Mouse (Mus musculus) midbrain, embryonic 13.5 days (tissue): ENCODE measurements around the gene Jsrp1. TPM values are rescaled to one million over a fixed set of nuclear protein-coding genes. Genes with fewer than 3 reads are reported as not detected.
A peak's percentile ranks its signal among the peaks of the same experiment; 100 is the strongest.

Source experiments
- ATAC-seq: fragments of 200-750 bp; cut with Nextera tagmentation; 2 replicates; pipeline ENCODE4 v1.8.0; 2017; ENCODE audit warnings: mild to moderate bottlenecking, moderate TSS enrichment, moderate library complexity
- H3K27ac ChIP-seq: fragments of 300-500 bp; sonication (generic); 2 replicates; pipeline ENCODE4 v1.5.1; 2015; ENCODE audit warnings: inconsistent platforms, mild to moderate bottlenecking, moderate library complexity
- H3K27me3 ChIP-seq: fragments of 300-500 bp; sonication (generic); 2 replicates; pipeline ENCODE4 v1.6.1; 2015; ENCODE audit warnings: mild to moderate bottlenecking, inconsistent platforms
- H3K36me3 ChIP-seq: fragments of 300-500 bp; sonication (generic); 2 replicates; pipeline ENCODE4 v1.6.1; 2015; ENCODE audit warnings: mild to moderate bottlenecking, inconsistent platforms
- H3K4me1 ChIP-seq: fragments of 300-500 bp; sonication (generic); replicated peaks from 2 replicates; pipeline ENCODE4 v1.6.1; 2015; ENCODE audit warnings: inconsistent platforms
- H3K4me2 ChIP-seq: fragments of 300-500 bp; sonication (generic); replicated peaks from 2 replicates; pipeline ENCODE4 v1.6.1; 2015; ENCODE audit warnings: moderate library complexity, mild to moderate bottlenecking, inconsistent platforms
- H3K4me3 ChIP-seq: fragments of 300-500 bp; sonication (generic); replicated peaks from 2 replicates; pipeline ENCODE4 v1.5.1; 2015; ENCODE audit warnings: mild to moderate bottlenecking, inconsistent platforms
- H3K9ac ChIP-seq: fragments of 300-500 bp; sonication (generic); replicated peaks from 2 replicates; pipeline ENCODE4 v1.6.1; 2015; ENCODE audit warnings: mild to moderate bottlenecking, inconsistent platforms
- H3K9me3 ChIP-seq: fragments of 300-500 bp; sonication (generic); 2 replicates; pipeline ENCODE4 v1.6.1; 2016; ENCODE audit warnings: mild to moderate bottlenecking, inconsistent platforms
- WGBS: fragments of 180-500 bp; shearing (Covaris S2); methylation state at CpG from one replicate; pipeline ENCODE4 v1.1.7; 2015; 5-methylcytosine and 5-hydroxymethylcytosine counted together
- polyA plus RNA-seq: library from polyadenylated mRNA; unstranded; fragments of >200 nt; fragmentation: Nextera tagmentation; extraction: Ambion mirVana; gene quantifications from 2 replicates; pipeline ENCODE4 v1.2.1, GENCODE M21; 2015

Jsrp1 gene
- polyA plus RNA-seq, 1 experiment from 2014 or later = 0.28 TPM

DNA sequence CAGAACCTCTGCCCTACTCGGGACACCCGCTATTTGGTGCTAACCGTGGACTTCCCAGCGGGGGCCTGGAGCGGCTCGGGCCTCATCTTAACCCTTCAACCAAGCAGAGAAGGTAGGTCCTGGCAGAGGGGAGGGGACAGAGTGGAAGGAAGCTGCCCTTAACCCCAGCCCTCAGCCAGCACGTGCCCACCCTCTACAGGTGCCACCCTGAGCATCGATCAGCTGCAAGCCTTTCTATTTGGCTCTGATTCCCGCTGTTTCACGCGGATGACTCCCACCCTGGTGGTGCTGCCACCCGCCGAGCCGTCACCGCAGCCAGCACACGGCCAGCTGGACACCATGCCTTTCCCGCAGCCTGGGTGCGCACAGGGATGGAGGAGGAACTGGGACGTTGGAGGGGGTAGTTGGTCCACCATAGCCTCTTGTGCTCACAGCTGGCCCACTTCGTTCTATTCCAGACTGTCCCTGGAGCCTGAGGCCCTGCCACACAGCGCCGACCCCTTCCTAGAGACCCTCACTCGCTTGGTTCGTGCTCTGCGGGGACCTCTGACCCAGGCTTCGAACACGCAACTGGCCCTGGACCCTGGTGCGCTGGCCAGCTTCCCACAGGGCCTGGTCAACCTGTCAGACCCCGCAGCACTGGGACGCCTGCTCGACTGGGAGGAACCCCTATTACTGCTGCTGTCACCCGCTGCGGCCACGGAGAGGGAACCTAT is 6.8 kb downstream of the Jsrp1 start:
- no peaks in the 10 kb centered on the region for H3K9me3 ChIP-seq
- H3K36me3 ChIP-seq = peaks cover 40% of the 10 kb centered on the region
- H3K27ac ChIP-seq = peak overlapping the region; percentile 87
- ATAC-seq = peak; percentile 8; the same call in 1 of the 2 replicates
- WGBS = 37% methylated on average over 34 of the region's 34 CpGs
- peak overlapping the region; percentile 84 for H3K4me2 ChIP-seq
- H3K9ac ChIP-seq = peak overlapping the region; percentile 78
- H3K4me3 ChIP-seq = peak overlapping the region; percentile 46
- H3K4me1 ChIP-seq = peaks cover 45% of the 10 kb centered on the region
- H3K27me3 ChIP-seq = peaks cover 56% of the 10 kb centered on the region

DNA sequence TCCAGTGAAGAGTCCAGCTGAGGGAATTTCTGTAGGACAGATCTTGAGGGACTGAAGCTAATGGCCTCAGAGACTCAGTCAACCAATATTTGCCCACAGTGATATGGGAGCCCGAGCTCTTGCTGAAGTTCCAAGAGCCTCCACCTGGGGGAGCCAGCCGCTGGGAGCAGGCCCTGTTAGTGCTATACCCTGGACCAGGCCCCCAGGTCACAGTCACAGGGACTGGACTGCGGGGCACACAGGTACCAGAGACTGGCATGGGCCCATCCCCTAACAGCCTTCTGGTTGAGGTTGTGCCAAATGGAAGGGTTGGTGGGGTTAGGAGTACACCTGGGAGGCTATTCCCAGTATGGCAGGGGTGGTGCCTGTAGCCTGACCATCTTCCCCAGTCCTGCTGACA is 7.4 kb downstream of the Jsrp1 start:
- 25% methylated on average over 3 of the region's 3 CpGs for WGBS

DNA sequence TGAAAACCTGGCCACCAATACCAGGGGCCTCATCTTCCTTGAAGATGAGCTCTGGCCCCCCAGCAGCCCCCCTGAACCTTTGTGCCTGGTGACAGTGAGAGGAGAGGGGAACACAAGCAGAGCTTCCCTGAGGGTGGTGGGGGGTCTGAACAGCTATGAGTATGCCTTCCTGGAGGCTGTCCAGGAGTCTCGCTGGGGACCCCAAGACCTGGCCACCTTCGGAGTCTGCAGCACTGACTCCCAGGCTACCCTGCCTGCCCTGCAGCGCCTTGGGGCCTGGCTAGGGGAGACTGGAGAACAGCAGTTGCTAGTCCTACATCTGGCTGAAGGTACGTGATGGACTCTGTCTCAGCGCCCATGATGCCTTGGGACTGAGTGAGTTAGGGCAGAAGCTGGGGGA is 8.0 kb downstream of the Jsrp1 start:
- no peak overlapping the region for H3K27ac ChIP-seq
- no peak overlapping the region for H3K4me3 ChIP-seq
- peaks cover 47% of the 10 kb centered on the region for H3K4me1 ChIP-seq
- no peak overlapping the region for H3K4me2 ChIP-seq
- H3K27me3 ChIP-seq = peaks cover 46% of the 10 kb centered on the region
- peaks cover 46% of the 10 kb centered on the region for H3K36me3 ChIP-seq
- ATAC-seq = no peak
- H3K9ac ChIP-seq = 0 out of 2 replicates have a peak overlapping the region, but pooled peaks have one; percentile 19
- no peaks in the 10 kb centered on the region for H3K9me3 ChIP-seq
- WGBS = 78% methylated on average over 5 of the region's 5 CpGs

More for the DNA sequence above, 7.4 kb downstream of the Jsrp1 start:
- no peaks in the 10 kb centered on the region for H3K9me3 ChIP-seq
- peak; percentile 41 for ATAC-seq
- H3K36me3 ChIP-seq = peaks cover 46% of the 10 kb centered on the region
- peak overlapping the region; percentile 78; the same call in 1 of the 2 replicates for H3K9ac ChIP-seq
- no peak overlapping the region for H3K27ac ChIP-seq
- H3K27me3 ChIP-seq = peaks cover 52% of the 10 kb centered on the region
- 0 out of 2 replicates have a peak overlapping the region, but pooled peaks have one; percentile 46 for H3K4me3 ChIP-seq
- H3K4me2 ChIP-seq = peak overlapping the region; percentile 84; the same call in 1 of the 2 replicates
- H3K4me1 ChIP-seq = peaks cover 45% of the 10 kb centered on the region

DNA sequence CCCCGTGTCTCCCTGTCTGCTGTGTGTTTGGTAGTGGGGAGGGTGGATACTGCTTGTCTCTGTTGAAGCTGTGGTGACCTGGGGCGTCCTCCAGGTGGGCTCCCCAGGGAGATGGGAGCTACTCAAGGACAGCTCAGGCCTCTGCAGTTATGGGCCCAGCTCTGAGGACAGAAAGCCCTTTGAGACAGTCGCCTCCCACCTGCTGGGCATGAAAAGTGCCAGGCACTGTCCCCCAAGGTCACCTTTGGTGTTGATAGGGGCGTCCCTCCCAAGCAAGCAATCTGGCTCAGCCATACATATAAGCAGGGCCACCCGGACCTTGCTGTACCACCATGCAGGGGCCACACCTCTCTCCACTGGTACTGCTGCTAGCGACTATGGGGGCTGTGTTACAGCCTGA is 8.4 kb downstream of the Jsrp1 start, which contains the start of gene Amh:
TSS of gene Amh (plus strand) at position 328 of the 400 bp plus-strand sequence.
- H3K36me3 ChIP-seq = peaks cover 46% of the 10 kb centered on the region
- WGBS = 73% methylated on average over 6 of the region's 6 CpGs

DNA sequence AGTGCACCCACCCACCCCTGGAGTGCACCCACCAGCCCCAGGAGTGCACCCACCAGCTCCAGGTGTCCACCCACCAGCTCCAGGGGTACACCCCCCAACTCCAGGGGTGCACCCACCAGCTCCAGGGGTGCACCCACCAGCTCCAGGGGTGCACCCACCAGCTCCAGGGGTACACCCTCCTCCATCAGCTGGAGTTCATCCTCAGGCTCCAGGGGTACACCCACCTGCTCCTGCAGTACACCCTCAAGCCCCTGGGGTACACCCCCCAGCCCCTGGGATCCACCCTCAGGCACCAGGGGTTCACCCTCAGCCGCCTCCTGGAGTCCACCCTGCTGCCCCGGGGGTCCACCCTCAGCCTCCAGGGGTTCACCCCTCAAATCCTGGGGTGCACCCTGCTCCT is 9.0 kb downstream of the Jsrp1 start:
- Histone ChIP-seq H3K4me2 (no peak overlapping the region), H3K27me3 (peaks cover 36% of the 10 kb centered on the region), H3K9ac (no peak overlapping the region), H3K27ac (no peak overlapping the region), H3K36me3 (peaks cover 46% of the 10 kb centered on the region), H3K4me3 (no peak overlapping the region), H3K9me3 (no peaks in the 10 kb centered on the region), H3K4me1 (peaks cover 50% of the 10 kb centered on the region)
- ATAC-seq = no peak
- 97% methylated on average over 2 of the region's 2 CpGs for WGBS

More for the DNA sequence above, 8.4 kb downstream of the Jsrp1 start, which contains the start of gene Amh:
- Histone ChIP-seq H3K9me3 (no peaks in the 10 kb centered on the region), H3K4me2 (0 out of 2 replicates have a peak within 1 kb of the TSS, but pooled peaks have one; percentile 84), H3K27me3 (peaks cover 42% of the 10 kb centered on the region), H3K27ac (no peak within 1 kb of the TSS), H3K9ac (peak within 1 kb of the TSS; percentile 78; the same call in 1 of the 2 replicates), H3K4me1 (peaks cover 47% of the 10 kb centered on the region), H3K4me3 (0 out of 2 replicates have a peak within 1 kb of the TSS, but pooled peaks have one; percentile 46)
- no peak for ATAC-seq

DNA sequence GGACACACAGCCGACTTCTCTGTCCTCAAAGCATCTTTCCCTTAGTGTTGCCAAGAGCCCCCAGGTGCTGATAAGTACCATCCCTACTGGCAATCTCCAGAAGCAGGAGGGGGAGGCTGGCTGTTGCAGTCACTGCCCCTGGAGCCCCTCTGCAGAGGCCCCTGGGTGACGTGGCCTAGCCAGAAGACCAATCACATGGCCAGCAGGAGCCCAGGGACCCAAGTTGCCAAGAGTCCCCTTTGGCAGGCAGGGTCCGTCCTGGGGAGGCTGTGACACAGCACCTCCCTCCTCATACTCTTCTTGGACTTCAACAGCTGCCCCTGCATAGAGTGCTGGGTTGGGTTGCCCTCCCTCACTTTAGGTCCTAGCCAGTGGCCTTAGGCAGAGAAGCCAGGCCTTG is 10.3 kb downstream of the Jsrp1 start:
- H3K4me1 ChIP-seq = peaks cover 40% of the 10 kb centered on the region
- whole genome bisulfite sequencing = 90% methylated on average over 3 of the region's 3 CpGs
- no peak overlapping the region for H3K4me3 ChIP-seq
- no peak overlapping the region for H3K4me2 ChIP-seq
- H3K27me3 ChIP-seq = peaks cover 23% of the 10 kb centered on the region
- H3K36me3 ChIP-seq = peaks cover 46% of the 10 kb centered on the region
- H3K9me3 ChIP-seq = no peaks in the 10 kb centered on the region
- no peak overlapping the region for H3K27ac ChIP-seq
- H3K9ac ChIP-seq = no peak overlapping the region
- no peak for ATAC-seq

DNA sequence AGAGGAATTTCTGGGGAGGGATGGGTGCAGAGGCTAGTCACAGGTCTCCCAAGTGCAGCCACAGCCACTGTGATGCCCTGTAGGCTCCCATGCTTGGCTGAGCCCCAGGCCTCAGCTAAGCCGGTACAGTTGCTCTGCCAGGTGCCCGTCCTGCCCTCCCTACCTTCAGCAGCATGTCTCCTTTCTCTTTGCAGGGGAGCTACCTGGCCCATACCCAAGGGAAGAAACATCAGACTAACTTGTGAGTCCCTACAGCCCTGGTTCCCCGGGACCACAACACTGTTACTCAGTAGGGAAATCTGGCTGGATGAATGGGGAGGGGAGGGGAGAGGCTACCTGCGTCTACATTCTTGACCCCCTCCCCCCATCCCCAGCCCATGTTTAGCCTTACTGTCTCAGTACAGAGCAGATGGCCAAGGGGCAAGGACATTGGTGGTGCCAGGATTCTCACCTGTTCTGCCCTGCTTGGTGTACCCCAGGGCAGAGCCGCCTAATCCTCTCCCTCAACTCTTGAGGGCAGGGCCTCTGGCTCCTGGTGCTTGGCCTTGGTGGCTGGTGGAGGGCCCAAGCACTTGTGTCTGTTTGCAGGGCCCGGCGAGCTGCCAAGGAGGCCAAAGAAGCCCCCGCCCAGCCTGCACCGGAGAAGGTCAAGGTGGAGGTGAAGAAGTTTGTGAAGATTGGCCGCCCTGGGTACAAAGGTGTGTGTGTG is 10.9 kb downstream of the Jsrp1 start:
- Histone ChIP-seq H3K9ac (no peak overlapping the region), H3K4me1 (peaks cover 35% of the 10 kb centered on the region), H3K4me2 (no peak overlapping the region), H3K9me3 (no peaks in the 10 kb centered on the region), H3K4me3 (no peak overlapping the region), H3K36me3 (peaks cover 46% of the 10 kb centered on the region), H3K27ac (no peak overlapping the region), H3K27me3 (peaks cover 22% of the 10 kb centered on the region)
- 91% methylated on average over 10 of the region's 10 CpGs for WGBS
- ATAC-seq = no peak

DNA sequence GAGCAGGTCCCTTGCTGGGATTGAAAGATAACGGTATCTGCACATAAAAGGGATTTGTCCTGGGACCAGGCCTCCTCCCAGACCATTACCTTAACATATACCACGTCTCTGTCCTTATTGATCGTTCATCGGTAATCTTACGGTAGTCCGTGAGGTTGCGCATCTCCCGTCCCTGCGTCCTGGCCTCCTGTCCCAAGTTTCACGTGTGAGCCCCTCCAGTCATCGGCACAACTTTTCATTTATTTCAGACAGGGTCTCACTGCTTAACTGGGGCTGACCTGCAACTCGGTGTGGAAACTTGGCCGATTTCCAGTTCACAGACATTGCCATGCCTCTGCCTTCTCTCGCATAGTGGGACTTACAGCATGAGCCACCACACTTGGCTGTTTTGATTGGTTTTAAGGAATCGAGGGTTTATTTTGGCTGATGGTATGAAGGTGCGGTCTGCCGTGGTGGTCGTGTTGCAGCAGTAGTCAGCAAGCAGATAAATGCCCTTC is 14.2 kb downstream of the Jsrp1 start:
- 3% methylated on average over 18 of the region's 18 CpGs for WGBS
- no peak for ATAC-seq

DNA sequence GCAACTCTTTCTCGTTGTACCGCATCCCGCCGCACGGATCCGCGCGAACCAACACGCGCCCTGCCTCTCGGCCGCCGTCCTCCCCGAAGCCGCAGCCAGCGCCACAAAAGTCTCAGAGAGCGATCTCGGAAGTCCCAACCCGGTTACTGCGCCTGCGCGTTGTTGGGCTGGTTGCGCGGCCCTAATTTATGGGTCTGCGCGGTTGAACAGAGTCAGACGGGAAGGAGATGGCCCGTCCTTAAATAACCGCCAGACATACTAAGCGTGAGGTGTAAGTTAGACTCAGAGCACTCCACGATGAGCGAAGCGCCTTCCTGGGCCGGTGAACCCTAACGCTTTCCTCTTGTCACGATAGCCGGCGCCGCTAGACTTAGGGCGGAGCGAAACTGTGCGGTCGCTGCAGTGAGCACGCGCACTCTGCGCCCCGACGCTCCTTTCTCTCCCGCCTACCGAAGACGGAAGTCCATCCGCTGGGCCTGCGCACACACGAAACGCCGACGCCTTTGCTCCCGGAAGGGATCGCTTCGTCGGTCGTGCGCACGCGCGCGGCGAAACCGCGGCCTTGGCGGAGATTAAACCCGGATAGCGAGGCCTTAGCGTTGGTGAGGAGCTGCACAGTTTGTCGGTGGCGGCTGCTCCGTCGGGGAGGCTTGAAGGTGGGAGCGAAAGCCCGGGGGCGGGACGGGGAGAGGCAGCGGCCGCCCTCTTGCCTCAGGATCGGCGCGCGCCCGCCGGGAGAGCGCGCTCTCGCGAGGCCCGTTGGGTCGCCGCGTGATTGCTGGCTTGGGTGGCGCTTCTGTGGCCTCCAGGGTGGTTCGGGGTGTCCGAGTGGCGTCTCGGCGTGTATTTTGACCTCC is 14.9 kb downstream of the Jsrp1 start, which contains the start of the genes Sf3a2 and Plekhj1:
TSS of gene Sf3a2 (plus strand) at position 49 of the 857 bp plus-strand sequence.
TSS of gene Plekhj1 (minus strand) at position 477 of the 857 bp plus-strand sequence.
- Histone ChIP-seq H3K27me3 (no peaks in the 10 kb centered on the region), H3K4me2 (peak within 1 kb of the TSS; percentile 99), H3K4me1 (peaks cover 37% of the 10 kb centered on the region), H3K9me3 (no peaks in the 10 kb centered on the region), H3K9ac (peak within 1 kb of the TSS; percentile 96), H3K36me3 (peaks cover 59% of the 10 kb centered on the region), H3K4me3 (peak within 1 kb of the TSS; percentile 95), H3K27ac (peak within 1 kb of the TSS; percentile 95)
- under 1% methylated on average over 104 of the region's 104 CpGs for WGBS
- ATAC-seq = peak; percentile 93

More for the DNA sequence above, 14.2 kb downstream of the Jsrp1 start:
- H3K9me3 ChIP-seq = no peaks in the 10 kb centered on the region
- H3K9ac ChIP-seq = peak overlapping the region; percentile 96
- peak overlapping the region; percentile 95 for H3K4me3 ChIP-seq
- H3K36me3 ChIP-seq = peaks cover 59% of the 10 kb centered on the region
- H3K4me2 ChIP-seq = peak overlapping the region; percentile 99
- H3K4me1 ChIP-seq = peaks cover 37% of the 10 kb centered on the region
- H3K27me3 ChIP-seq = no peaks in the 10 kb centered on the region
- H3K27ac ChIP-seq = peak overlapping the region; percentile 95

DNA sequence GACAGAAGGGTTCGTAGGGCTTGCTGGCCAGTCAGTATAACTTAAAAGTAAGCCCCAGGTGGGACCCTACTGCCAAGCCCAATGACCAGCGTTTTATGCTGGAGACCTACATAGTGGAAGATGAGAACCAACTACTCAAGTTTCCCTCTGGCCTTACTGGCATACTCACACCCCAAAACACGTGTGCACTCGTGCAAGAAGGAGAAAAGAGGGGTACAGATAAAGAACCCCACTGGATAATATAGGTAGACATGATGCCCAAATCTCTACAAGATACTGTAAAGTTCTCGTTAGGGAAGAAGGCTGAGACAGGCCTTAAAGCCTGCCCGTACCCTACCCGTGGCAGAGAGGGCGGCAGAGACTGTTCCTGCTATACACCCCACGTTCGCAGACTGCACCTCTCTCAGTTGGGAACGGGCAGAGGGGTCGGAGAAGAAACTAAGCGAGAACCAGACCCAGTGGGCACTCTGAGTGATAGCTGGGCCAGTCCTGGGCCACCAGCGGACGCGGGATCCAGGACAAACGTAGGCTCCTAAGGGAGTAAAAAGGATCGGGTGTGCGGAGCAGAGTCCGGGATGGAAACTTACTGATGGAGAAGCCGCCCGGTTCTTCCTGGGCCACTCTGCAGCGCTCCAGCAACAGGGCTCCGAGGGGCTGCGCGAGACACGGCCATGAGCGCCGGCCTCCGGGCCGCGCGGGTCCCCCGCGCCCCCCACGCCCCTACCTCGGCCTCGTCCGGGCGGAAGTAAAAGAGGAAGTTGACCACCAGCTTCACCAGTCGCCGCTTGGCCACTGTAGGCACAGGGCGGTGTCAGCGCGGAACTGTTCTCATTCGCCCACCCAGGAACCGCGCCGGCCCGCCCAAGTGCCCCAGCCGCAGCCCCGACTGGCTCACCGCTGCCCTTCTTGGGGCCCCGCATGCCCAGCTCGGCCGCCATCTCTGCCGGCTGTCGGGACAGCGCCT is 15.8 kb downstream of the Jsrp1 start:
- peaks cover 59% of the 10 kb centered on the region for H3K36me3 ChIP-seq

More for the DNA sequence above, 15.8 kb downstream of the Jsrp1 start:
- 4% methylated on average over 59 of the region's 59 CpGs for WGBS
- Histone ChIP-seq H3K9me3 (no peaks in the 10 kb centered on the region), H3K4me3 (peak overlapping the region; percentile 95), H3K9ac (peak overlapping the region; percentile 96), H3K27ac (peak overlapping the region; percentile 95), H3K4me1 (peaks cover 37% of the 10 kb centered on the region), H3K27me3 (no peaks in the 10 kb centered on the region), H3K4me2 (peak overlapping the region; percentile 99)
- peak; percentile 74 for ATAC-seq
